In the genomic region with DNA sequence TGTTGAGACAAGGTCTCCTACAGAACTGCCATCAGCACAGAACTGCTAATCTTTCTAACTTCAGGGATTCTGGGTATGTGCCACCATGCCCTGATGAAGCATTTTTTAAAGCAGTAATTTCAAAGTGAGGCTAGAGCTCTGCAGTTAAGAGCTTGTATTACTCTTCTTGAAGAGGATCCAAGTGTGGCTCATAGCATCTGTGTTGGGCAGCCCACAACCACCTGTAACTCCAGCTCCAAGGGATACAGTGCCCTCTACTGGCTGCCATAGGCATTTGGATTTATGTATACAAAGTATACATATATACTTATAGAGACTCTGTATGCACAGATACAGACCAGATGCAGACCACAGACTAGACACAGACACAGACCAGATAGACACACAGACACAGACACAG, we compare ENCODE assay signal across 10 mouse cellular contexts.
DNase-seq lines count a peak whose midpoint lies in the region.
"Had no signal": no experiment of that assay in that cellular context is flagged by ENCODE, and none has a peak within 500 bp of the region (broad histone marks: within the 10 kb centered on the region; RNA-seq: fewer than 3 reads in every experiment).

No protein-coding gene starts in this region.

- 0 out of 2 replicates have a peak, but pooled peaks cover 5% of the 10 kb centered on the region for H3K27me3 ChIP-seq in heart, embryonic 10.5 days (ENCODE audit: insufficient read depth, poor library complexity, severe bottlenecking)
- H3K27me3 ChIP-seq: embryonic facial prominence, embryonic 12.5 days; limb, embryonic 12.5 days had no signal

- H3K9me3 ChIP-seq in heart, embryonic 10.5 days: no peaks in the 10 kb centered on the region
- H3K9me3 ChIP-seq: embryonic facial prominence, embryonic 12.5 days; limb, embryonic 12.5 days had no signal

- no peaks in the 10 kb centered on the region for H3K36me3 ChIP-seq in heart, embryonic 10.5 days
- H3K36me3 ChIP-seq: embryonic facial prominence, embryonic 12.5 days; limb, embryonic 12.5 days had no signal

- H3K4me1 ChIP-seq in heart, embryonic 10.5 days: peaks cover 6% of the 10 kb centered on the region; the same call in 1 of the 2 replicates
- H3K4me1 ChIP-seq: embryonic facial prominence, embryonic 12.5 days; limb, embryonic 12.5 days had no signal

- H3K27ac ChIP-seq in heart, embryonic 10.5 days: no peak overlapping the region
- H3K27ac ChIP-seq: embryonic facial prominence, embryonic 12.5 days had no signal

- no peak overlapping the region for H3K4me3 ChIP-seq in heart, embryonic 10.5 days
- H3K4me3 ChIP-seq: embryonic facial prominence, embryonic 12.5 days; limb, embryonic 12.5 days had no signal

- peak; percentile 52 for DNase-seq in heart, adult 11 months
- no peak for DNase-seq in heart, embryonic 10.5 days (ENCODE audit: low spot score)
- peak; percentile 25 for DNase-seq in urinary bladder, postnatal 14 days (ENCODE audit: low spot score)
- DNase-seq in urinary bladder, postnatal 4 days (ENCODE audit: low spot score in 2 of 2): no peak
- DNase-seq in frontal cortex, postnatal 10 days (ENCODE audit: low spot score in 2 of 2): peak; percentile 18 to 22
- DNase-seq in retina, embryonic 14.5 days (ENCODE audit: low spot score): peak; percentile 55
- no peak for DNase-seq in gastrocnemius, postnatal 10 days
- no peak for DNase-seq in cerebellum, adult 9-11 months

Comparison
In these comparisons a context has a peak if more than half of its experiments do, and no peak if none do; other contexts are left out.
1. DNase-seq: peak in heart, adult 11 months (single experiment), urinary bladder, postnatal 14 days (single experiment), frontal cortex, postnatal 10 days (2 of 2) and retina, embryonic 14.5 days (single experiment); none in heart, embryonic 10.5 days (single experiment), urinary bladder, postnatal 4 days (0 of 2), gastrocnemius, postnatal 10 days (single experiment) and cerebellum, adult 9-11 months (single experiment).